Mouse (Mus musculus): ENCODE results near the gene Cilp2.

GRCm38 (mm10) chr8:69847167-69848065 is 40.1 kb downstream of the Cilp2 start:
- TF ChIP-seq POLR2A (IDR thresholded peaks at IDR 0.05; ENCODE audit: control insufficient read depth, low read depth, low read length) (no peak), CTCF (IDR thresholded peaks at IDR 0.05; ENCODE audit: control insufficient read depth, insufficient read depth, insufficient replicate concordance, low read depth, low read length) (no peak)
